Mouse (Mus musculus) layer of hippocampus, adult 18-20 months (tissue): ENCODE measurements around the gene Sectm1b. TPM values are rescaled to one million over a fixed set of nuclear protein-coding genes. Genes with fewer than 3 reads are reported as not detected.
A peak's percentile ranks its signal among the peaks of the same experiment; 100 is the strongest.
"Not testable (repeated sequence)": the region's sequence is repeated elsewhere in the genome, so short reads cannot be mapped to it uniquely, and the experiment has no call there.

Source experiments
- DNase-seq, 2 experiments: peaks; one replicate each; pipeline ENCODE4 v3.0.0; 2022; ENCODE audit warnings: low spot score in 2 of 2
- total RNA-seq, 2 experiments: library from RNA; stranded (reverse); gene quantifications; 2 replicates each; pipeline ENCODE4 v1.2.3; 2021

Gene Sectm1b
- total RNA-seq, 2 experiments from 2014 or later, result not detected

GRCm38 (mm10) chr11:121075655-121076054 is 12.3 kb upstream of the Sectm1b start:
- DNase-seq, result no peak

GRCm38 (mm10) chr11:121069662-121070061 is 6.3 kb upstream of the Sectm1b start:
- DNase-seq, result not testable (repeated sequence)

GRCm38 (mm10) chr11:121067895-121068294 is 4.5 kb upstream of the Sectm1b start:
- no peak for DNase-seq

- DNase-seq, result no peak
Measured at GRCm38 (mm10) chr11:121064197-121064596, 828 bp upstream of the Sectm1b start.

- DNase-seq, result peak in 1 of 2 experiments; percentile 28
Measured at GRCm38 (mm10) chr11:121061615-121062014, 1.8 kb downstream of the Sectm1b start.

- not testable (repeated sequence) for DNase-seq
Measured at GRCm38 (mm10) chr11:121060401-121061067, 2.8 kb downstream of the Sectm1b start.

- no peak for DNase-seq
Measured at GRCm38 (mm10) chr11:121059471-121059870, 3.9 kb downstream of the Sectm1b start.

- no peak for DNase-seq
Measured at GRCm38 (mm10) chr11:121058956-121059355, 4.4 kb downstream of the Sectm1b start.

GRCm38 (mm10) chr11:121058122-121058521 is 5.2 kb downstream of the Sectm1b start:
- no peak for DNase-seq

GRCm38 (mm10) chr11:121056536-121057236 is 6.7 kb downstream of the Sectm1b start:
- DNase-seq, result no peak

GRCm38 (mm10) chr11:121053536-121053935 is 9.8 kb downstream of the Sectm1b start:
- peak; percentile 54 to 87 for DNase-seq

- no peak for DNase-seq
Measured at GRCm38 (mm10) chr11:121052387-121052786, 11.0 kb downstream of the Sectm1b start.

- no peak for DNase-seq
Measured at GRCm38 (mm10) chr11:121051793-121052192, 11.6 kb downstream of the Sectm1b start.

- DNase-seq, result no peak
Measured at GRCm38 (mm10) chr11:121049840-121050239, 13.5 kb downstream of the Sectm1b start.

GRCm38 (mm10) chr11:121047826-121048399 is 15.5 kb downstream of the Sectm1b start:
- peak in 1 of 2 experiments; percentile 9 for DNase-seq

GRCm38 (mm10) chr11:121045286-121045685 is 18.1 kb downstream of the Sectm1b start:
- DNase-seq, result no peak

GRCm38 (mm10) chr11:121043025-121043424 is 20.3 kb downstream of the Sectm1b start:
- not testable (repeated sequence) for DNase-seq

- no peak for DNase-seq
Measured at GRCm38 (mm10) chr11:121042480-121042879, 20.9 kb downstream of the Sectm1b start.

- DNase-seq, result no peak
Measured at GRCm38 (mm10) chr11:121041636-121042035, 21.7 kb downstream of the Sectm1b start.

GRCm38 (mm10) chr11:121041212-121041611 is 22.2 kb downstream of the Sectm1b start:
- DNase-seq, result peak; percentile 63 to 88

GRCm38 (mm10) chr11:121039302-121039701 is 24.1 kb downstream of the Sectm1b start, which contains the start of gene Cd7:
Gene Cd7 (minus strand): TSS chr11:121039418.
- no peak for DNase-seq
